23 mouse cellular contexts compared by ENCODE assay signal in the genomic region with DNA sequence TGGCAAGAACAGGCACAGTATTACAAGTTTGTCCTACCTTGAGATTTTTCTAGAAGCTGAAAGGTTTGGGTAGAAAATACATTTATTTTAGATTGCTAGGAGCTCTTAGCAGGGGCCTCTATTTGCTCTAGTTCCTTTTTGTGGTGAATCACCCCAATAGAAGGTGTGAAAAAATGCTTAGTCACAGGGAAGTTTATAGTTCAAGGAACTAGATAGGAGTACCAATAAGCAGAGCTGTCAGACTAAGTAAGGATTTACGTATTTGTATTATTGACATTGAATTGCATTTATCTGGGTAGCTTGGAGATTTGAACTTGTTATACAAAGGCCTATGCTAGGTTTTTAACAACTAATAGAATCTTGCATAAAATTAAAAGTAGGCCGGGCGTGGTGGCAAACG. TPM values are rescaled to one million over a fixed set of nuclear protein-coding genes. Genes with fewer than 3 reads are reported as not detected.
DNase-seq lines count a peak whose midpoint lies in the region; ATAC-seq and TF ChIP-seq lines count a peak whose summit lies in the region.
"Had no signal": no experiment of that assay in that cellular context is flagged by ENCODE, and none has a peak within 500 bp of the region (broad histone marks: within the 10 kb centered on the region; RNA-seq: fewer than 3 reads in every experiment).

No protein-coding gene starts in this region.

- peak overlapping the region; percentile 38; the same call in 1 of the 2 replicates for H3K27ac ChIP-seq in gastrocnemius, adult 2 months
- peak overlapping the region; percentile 90 for H3K27ac ChIP-seq in liver, embryonic 13.5 days
- H3K27ac ChIP-seq: embryonic facial prominence, embryonic 12.5 days; heart, embryonic 15.5 days; hindbrain, embryonic 12.5 days; limb, embryonic 10.5 days; midbrain, embryonic 10.5 days; neural tube, embryonic 13.5 days had no signal

- peak overlapping the region; percentile 54 for H3K9ac ChIP-seq in liver, embryonic 13.5 days
- H3K9ac ChIP-seq: embryonic facial prominence, embryonic 12.5 days; heart, embryonic 15.5 days; hindbrain, embryonic 12.5 days; neural tube, embryonic 13.5 days had no signal

- H3K4me1 ChIP-seq in liver, embryonic 13.5 days (replicated peaks) = peaks cover 98% of the 10 kb centered on the region

- ATAC-seq in common myeloid progenitor, adult 5-6 weeks (replicated peaks; ENCODE audit: low read depth, poor library complexity, severe bottlenecking) = peak; percentile 34; the same call in 1 of the 2 replicates
- ATAC-seq in liver, embryonic 13.5 days (ENCODE audit: low read depth) = peak; percentile 72
- peak; percentile 29 for ATAC-seq in megakaryocyte progenitor cell, adult 5-6 weeks (replicated peaks; ENCODE audit: poor library complexity)
- ATAC-seq: CD4-positive, CD25-positive, alpha-beta regulatory T cell, adult 4 months; inflammation-experienced regulatory T-cells, adult 6 months had no signal

- no peak for DNase-seq in gastrocnemius, adult 2 months
- no peak for DNase-seq in gastrocnemius, adult 18-20 months (ENCODE audit: low spot score)
- DNase-seq in liver, embryonic 13.5 days = no peak
- DNase-seq in cerebellum, postnatal 10 days = no peak
- no peak for DNase-seq in ovary, postnatal 10 days (ENCODE audit: low spot score)
- no peak for DNase-seq in left cerebral cortex, postnatal 36 days (ENCODE audit: low spot score in 2 of 2)
- DNase-seq: cerebellum, adult 8-10 months; gastrocnemius, postnatal 10 days; heart, adult 18-20 months; kidney, adult 2 months; kidney, postnatal 10 days; lung, adult 18-20 months; thymus, postnatal 14 days had no signal

- H3K4me2 ChIP-seq in liver, embryonic 13.5 days = peak overlapping the region; percentile 46
- H3K4me2 ChIP-seq: embryonic facial prominence, embryonic 12.5 days; heart, embryonic 15.5 days; hindbrain, embryonic 12.5 days; neural tube, embryonic 13.5 days had no signal

- no peaks in the 10 kb centered on the region for H3K27me3 ChIP-seq in liver, embryonic 13.5 days
- H3K27me3 ChIP-seq: embryonic facial prominence, embryonic 12.5 days; heart, embryonic 15.5 days; hindbrain, embryonic 12.5 days; neural tube, embryonic 13.5 days had no signal

- intact Hi-C loops in gastrocnemius, adult 2 months (cut with DNase I) = no loop called here
- intact Hi-C loops in left cerebral cortex, postnatal 36 days (cut with DNase I) = no loop called here

- no peaks in the 10 kb centered on the region for H3K9me3 ChIP-seq in liver, embryonic 13.5 days (replicated peaks)
- H3K9me3 ChIP-seq: embryonic facial prominence, embryonic 12.5 days; heart, embryonic 15.5 days; hindbrain, embryonic 12.5 days; limb, embryonic 10.5 days; midbrain, embryonic 10.5 days; neural tube, embryonic 13.5 days had no signal

- H3K36me3 ChIP-seq in liver, embryonic 13.5 days = no peaks in the 10 kb centered on the region
- H3K36me3 ChIP-seq: embryonic facial prominence, embryonic 12.5 days; heart, embryonic 15.5 days; hindbrain, embryonic 12.5 days; limb, embryonic 10.5 days; midbrain, embryonic 10.5 days; neural tube, embryonic 13.5 days had no signal

- no peak overlapping the region for H3K4me3 ChIP-seq in gastrocnemius, adult 2 months
- no peak overlapping the region for H3K4me3 ChIP-seq in liver, embryonic 13.5 days (replicated peaks)
- H3K4me3 ChIP-seq: embryonic facial prominence, embryonic 12.5 days; heart, embryonic 15.5 days; hindbrain, embryonic 12.5 days; limb, embryonic 10.5 days; midbrain, embryonic 10.5 days; neural tube, embryonic 13.5 days had no signal

- 54% methylated on average over 4 of the region's 4 CpGs for WGBS in liver, embryonic 13.5 days (ENCODE audit: insufficient replicate concordance)

- TF ChIP-seq CTCF in gastrocnemius, adult 2 months (IDR thresholded peaks at IDR 0.05) = no peak

RNA-seq across cellular contexts. Expression of gene Susd6, which starts 23.6 kb away (rescaled TPM):
- total RNA-seq in gastrocnemius, adult 2 months (2021) = 10 to 100 TPM; 37.7 to 41.1 TPM
- 10 to 100 TPM; 39.3 to 43.9 TPM for total RNA-seq in gastrocnemius, adult 18-20 months (2021)
- total RNA-seq in common myeloid progenitor, adult 5-6 weeks (2017) = 18.4 and 22.4 TPM in 2 replicates
- polyA plus RNA-seq in liver, embryonic 13.5 days (2015; fragmentation: Nextera tagmentation; extraction: Ambion mirVana) = 9.4 and 11.6 TPM in 2 replicates
- 12.8 and 14.5 TPM in 2 replicates for total RNA-seq in megakaryocyte progenitor cell, adult 5-6 weeks (2015)
- total RNA-seq in megakaryocyte progenitor cell, adult 5-6 weeks (2017) = 15.9 and 19.4 TPM in 2 replicates
- total RNA-seq in left cerebral cortex, postnatal 36 days (2021) = 10 to 100 TPM; 31.6 to 40.0 TPM

RNA-seq across cellular contexts. Expression of gene Ccdc177, which starts 53.4 kb away (rescaled TPM):
- total RNA-seq in gastrocnemius, adult 2 months (2021) = not detected
- not detected for total RNA-seq in gastrocnemius, adult 18-20 months (2021)
- 0.14 and 0.29 TPM in 2 replicates for total RNA-seq in common myeloid progenitor, adult 5-6 weeks (2017)
- polyA plus RNA-seq in liver, embryonic 13.5 days (2015; fragmentation: Nextera tagmentation; extraction: Ambion mirVana) = not detected in 2 replicates
- total RNA-seq in megakaryocyte progenitor cell, adult 5-6 weeks (2015) = not detected in 2 replicates
- 0.12 TPM in 1 of 2 replicates, not detected in the other for total RNA-seq in megakaryocyte progenitor cell, adult 5-6 weeks (2017)
- 10 to 100 TPM; 14.5 to 15.7 TPM for total RNA-seq in left cerebral cortex, postnatal 36 days (2021)
- polyA plus RNA-seq: CD4-positive, CD25-positive, alpha-beta regulatory T cell, adult 4 months; heart, embryonic 15.5 days; inflammation-experienced regulatory T-cells, adult 6 months; kidney, adult 2 months had no signal

Comparison
In these comparisons a context has a peak if more than half of its experiments do, and no peak if none do; other contexts are left out.
1. RNA of gene Ccdc177, which starts 53.4 kb away (total RNA-seq): 14.5 to 15.7 TPM in left cerebral cortex, postnatal 36 days; 0.14 to 0.29 TPM in common myeloid progenitor, adult 5-6 weeks, 0.12 TPM in megakaryocyte progenitor cell, adult 5-6 weeks, not detected in gastrocnemius, adult 2 months and not detected in gastrocnemius, adult 18-20 months; every median in the first group is over 10 times any median in the second.
2. Peak in every context shown above with its lines, with median percentiles within 50 percentile points of each other: ATAC-seq.